Mouse (Mus musculus): ENCODE results near the gene Dhdds.

DNA sequence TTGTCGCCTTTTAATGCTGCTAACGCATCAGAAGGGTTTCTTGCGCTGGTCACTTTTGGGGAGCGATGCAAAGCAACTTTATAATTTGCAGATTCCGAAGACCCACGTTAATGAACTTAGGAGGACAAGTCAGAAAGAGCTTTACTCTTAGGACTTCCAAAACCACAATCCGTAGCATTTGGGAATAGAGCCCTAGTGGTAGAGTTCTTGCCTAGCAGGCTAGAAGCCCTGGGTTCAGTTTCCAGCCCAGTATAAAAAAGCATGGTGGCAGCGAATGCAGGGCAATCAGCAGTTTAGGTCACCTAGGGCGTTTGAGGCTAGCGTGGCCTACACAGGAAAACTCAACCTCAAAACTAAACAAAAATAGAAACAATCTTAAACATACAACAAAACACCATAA lies 992 bp upstream of the Dhdds start:
- TF ChIP-seq CTCF (IDR thresholded peaks at IDR 0.05; ENCODE audit: borderline replicate concordance, extremely low read depth, insufficient read depth, insufficient read length) = peak; percentile 8; the same call in 1 of the 2 replicates
- TF ChIP-seq POLR2A (IDR thresholded peaks at IDR 0.05; ENCODE audit: borderline replicate concordance, extremely low read depth, insufficient read depth, insufficient read length, poor library complexity, severe bottlenecking) = no peak
